Mouse (Mus musculus) heart, postnatal 10 days (tissue): ENCODE results near the gene Itga8. TPM values are rescaled to one million over a fixed set of nuclear protein-coding genes. Genes with fewer than 3 reads are reported as not detected.

Experiments used
- DNase-seq, 2 experiments: peaks; one replicate each; pipeline ENCODE4 v3.0.0; 2021
- intact Hi-C: fragments of 180-260 bp; cut with DNase I; formaldehyde crosslinking; loops from one replicate; pipeline ENCODE4 v1.15.1; 2025
- total RNA-seq, 2 experiments: library from RNA; stranded (reverse); gene quantifications; 2 replicates each; pipeline ENCODE4 v1.2.3; 2021

Gene Itga8
- 10 to 100 TPM; 10.1 to 10.9 TPM for total RNA-seq

- intact Hi-C loops, result loop anchor here (1.0 to 5.0 kb wide), 4 partner anchors 87 to 299 kb away; no protein-coding TSS in a partner anchor
Measured at GRCm38 (mm10) chr2:12301431-12302170, at the start of gene Itga8. Gene Itga8 (minus strand): TSS chr2:12301922.

DNA sequence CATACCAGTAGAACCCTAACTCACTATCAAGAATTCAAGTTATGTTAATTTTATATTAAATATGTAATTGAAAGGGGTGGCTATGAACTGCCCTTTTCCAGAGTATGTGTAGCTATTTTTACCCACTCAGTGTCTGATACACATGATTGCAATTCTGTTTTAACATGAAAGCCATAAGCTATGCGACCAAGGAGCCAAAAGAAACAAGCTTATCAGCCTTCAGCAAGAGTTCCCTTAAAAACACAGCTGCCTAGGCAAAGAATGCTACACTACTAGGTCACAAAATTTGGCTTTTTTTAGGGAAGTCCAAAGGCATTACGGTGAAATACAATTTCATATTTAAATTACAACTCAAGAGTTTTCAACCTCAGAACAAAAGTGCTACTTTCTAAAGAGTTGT lies 47.2 kb upstream of the Itga8 start:
- no peak for DNase-seq
- intact Hi-C loops, result no loop called here

More at GRCm38 (mm10) chr2:12301431-12302170, at the start of gene Itga8:
- DNase-seq, result peak; percentile 86 to 90

DNA sequence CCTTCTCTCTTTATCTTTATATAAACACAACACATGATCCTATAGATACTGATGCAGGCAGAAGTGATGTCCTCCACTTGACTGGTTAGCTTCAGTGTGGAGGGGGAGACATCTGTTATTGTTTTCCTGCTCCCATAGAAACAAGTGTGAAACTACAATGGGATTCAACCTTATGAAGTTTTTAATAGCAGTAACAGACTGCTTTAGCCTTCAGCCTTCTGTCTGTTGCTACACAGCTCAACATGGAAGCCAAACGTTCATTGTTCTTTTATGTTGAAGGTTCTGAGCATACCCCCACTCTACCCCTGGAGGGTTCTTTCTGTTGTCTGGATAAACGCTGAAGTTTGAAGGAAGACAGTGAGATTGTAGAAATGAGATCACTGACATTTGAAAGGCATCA lies 30.2 kb upstream of the Itga8 start:
- intact Hi-C loops, result no loop called here
- DNase-seq, result no peak

DNA sequence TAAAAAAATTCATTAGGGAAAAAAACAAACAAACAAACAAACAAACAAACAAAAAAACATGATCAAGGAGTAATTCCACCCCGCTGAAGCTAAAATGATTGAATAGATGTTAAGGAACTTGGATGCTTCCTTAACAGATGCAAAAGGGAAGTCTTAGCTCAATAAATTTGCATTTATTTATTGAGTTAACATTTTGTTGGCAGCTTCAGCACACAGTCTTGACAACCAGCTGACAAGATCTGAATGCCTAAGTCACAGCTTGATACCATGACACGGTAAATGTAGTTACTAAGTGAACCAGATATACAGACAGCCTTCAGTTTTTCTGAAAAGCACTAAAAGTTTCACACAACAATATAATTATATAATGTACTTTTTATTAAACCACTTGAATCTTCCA lies 27.9 kb upstream of the Itga8 start:
- intact Hi-C loops, result no loop called here
- DNase-seq, result no peak

- DNase-seq, result no peak
- intact Hi-C loops, result no loop called here
Measured at GRCm38 (mm10) chr2:12329068-12329407, 27.3 kb upstream of the Itga8 start.

- intact Hi-C loops, result no loop called here
- DNase-seq, result no peak
Measured at GRCm38 (mm10) chr2:12328355-12329067, 26.8 kb upstream of the Itga8 start.

GRCm38 (mm10) chr2:12327691-12328354 lies 26.1 kb upstream of the Itga8 start:
- DNase-seq, result no peak
- intact Hi-C loops, result no loop called here

DNA sequence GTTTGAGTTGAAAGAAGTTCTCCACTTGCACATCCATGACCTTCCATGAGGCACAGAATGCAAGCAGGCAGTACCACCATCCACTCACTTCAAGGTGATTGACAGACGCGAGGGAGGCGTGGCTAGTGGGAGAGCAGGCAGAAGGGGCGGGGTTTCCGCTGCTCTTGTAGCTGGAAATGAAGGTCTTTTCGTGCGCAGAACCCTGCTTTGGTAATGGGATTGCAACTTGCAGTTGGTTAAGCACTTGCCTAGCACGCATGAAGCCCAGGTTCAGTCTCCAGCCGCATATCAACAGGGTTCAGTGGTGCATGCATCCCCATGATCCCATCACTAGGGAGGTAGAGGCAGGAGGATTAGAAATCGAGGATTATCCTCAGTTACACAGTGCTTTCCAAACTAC lies 25.5 kb upstream of the Itga8 start:
- DNase-seq, result peak; percentile 40 to 50
- intact Hi-C loops, result no loop called here

- intact Hi-C loops, result no loop called here
- peak in 1 of 2 experiments; percentile 34 for DNase-seq
Measured at GRCm38 (mm10) chr2:12325868-12326267, 24.1 kb upstream of the Itga8 start.

DNA sequence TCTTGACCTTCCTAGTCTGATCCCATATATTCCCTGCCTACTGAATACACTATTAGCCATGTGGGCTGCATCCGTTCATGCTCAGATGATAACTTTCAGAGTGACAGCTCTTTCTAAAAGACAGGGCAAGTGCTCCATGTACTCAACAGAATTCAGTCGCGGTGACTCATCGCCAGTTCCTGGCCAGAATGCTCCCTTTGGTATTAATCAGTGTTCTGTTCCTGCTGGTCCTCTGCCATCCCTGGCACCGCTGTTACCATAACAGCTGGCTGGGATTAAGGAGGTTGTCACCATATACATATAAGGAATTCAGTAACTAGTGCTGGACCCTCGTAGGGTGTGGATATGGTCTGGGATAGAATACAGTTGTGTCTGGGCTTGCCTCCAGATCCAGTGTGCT lies 23.7 kb upstream of the Itga8 start:
- intact Hi-C loops, result no loop called here
- DNase-seq, result peak; percentile 91 to 94

DNA sequence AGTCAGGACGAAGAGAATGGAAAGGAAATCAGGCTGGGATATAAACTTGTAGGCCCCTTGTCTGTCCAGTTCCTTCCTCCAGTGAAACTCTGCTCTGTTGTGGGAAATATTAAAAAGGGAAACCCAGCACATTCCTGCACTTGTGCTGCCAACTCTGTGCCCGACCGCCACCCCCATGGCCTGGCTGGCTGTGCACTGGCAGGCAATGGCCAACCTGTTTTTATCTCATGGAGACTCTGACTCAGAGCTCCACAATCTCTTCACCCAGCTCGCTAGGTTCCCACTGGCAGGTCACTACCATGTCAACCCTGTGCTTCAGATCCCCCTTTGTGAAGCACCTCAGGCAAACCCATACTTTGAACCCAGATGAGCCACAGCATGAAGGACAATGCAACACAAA lies 19.2 kb upstream of the Itga8 start:
- DNase-seq, result no peak
- intact Hi-C loops, result no loop called here

- intact Hi-C loops, result no loop called here
- DNase-seq, result no peak
Measured at GRCm38 (mm10) chr2:12318715-12319114, 17.0 kb upstream of the Itga8 start.

DNA sequence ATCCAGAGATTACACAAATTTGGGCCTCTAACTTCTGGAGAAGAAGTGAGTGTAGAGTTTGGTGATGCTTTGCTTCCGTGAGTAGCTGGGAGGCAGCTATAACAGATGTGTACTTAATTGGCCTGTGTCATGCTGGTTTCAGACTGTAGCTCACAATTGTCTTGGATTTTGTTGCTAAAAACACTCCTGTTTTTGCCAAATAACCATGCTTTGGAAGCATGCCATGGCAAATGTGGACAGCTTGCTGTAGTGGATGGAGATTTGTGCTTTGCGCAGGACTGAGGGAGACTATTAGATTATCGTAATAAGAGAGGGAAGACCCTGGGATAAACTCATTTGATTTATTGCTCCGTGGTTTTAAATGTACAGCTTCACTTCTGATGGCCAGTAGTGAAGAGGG lies 16.3 kb upstream of the Itga8 start:
- intact Hi-C loops, result no loop called here
- peak; percentile 41 to 61 for DNase-seq

GRCm38 (mm10) chr2:12317343-12317742 lies 15.6 kb upstream of the Itga8 start:
- intact Hi-C loops, result no loop called here
- DNase-seq, result peak; percentile 38 to 41

GRCm38 (mm10) chr2:12316361-12316760 lies 14.6 kb upstream of the Itga8 start:
- intact Hi-C loops, result no loop called here
- DNase-seq, result peak; percentile 73 to 79

- intact Hi-C loops, result no loop called here
Measured at GRCm38 (mm10) chr2:12314028-12314427, 12.3 kb upstream of the Itga8 start.

DNA sequence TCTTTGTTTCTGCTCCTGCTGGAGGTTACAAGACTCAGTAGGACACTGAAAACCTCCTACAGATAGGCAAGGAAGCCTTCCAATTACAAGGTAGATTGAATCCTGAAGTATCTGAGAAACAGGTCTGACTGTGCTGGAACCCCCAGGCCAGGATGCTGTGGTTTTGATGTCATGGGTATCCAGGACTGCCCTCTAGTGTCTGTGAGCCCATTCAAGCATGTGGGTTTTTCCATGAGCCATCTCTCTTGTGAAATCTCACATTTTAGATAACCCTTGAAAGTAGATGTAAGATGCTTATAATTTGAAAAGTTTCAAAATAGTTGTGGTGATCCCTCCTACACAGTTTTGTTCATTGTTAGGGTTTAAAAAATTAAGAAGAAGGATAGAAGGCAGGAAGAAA lies 6.7 kb upstream of the Itga8 start:
- intact Hi-C loops, result no loop called here
- DNase-seq, result no peak

More at GRCm38 (mm10) chr2:12314028-12314427, 12.3 kb upstream of the Itga8 start:
- no peak for DNase-seq

DNA sequence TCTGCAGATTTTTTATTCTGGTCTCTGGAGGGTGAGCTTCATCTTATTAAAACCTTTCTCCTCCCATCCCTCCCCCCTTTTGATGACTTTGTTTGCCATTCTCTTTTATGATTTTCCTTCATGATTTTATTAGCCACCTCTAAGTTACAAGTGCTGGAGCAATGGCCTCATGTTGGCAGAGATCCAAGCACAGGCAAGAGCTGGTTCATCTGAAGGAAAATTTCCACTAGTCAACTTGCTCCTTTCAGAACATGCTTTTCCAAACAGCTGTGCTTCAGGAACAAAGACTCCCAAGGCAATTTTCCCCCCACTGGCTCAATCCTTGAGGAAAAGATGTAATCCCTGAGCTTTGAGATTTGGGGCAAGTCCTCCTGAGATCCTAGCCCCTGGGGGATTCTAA lies 5.6 kb upstream of the Itga8 start:
- DNase-seq, result no peak
- intact Hi-C loops, result no loop called here

DNA sequence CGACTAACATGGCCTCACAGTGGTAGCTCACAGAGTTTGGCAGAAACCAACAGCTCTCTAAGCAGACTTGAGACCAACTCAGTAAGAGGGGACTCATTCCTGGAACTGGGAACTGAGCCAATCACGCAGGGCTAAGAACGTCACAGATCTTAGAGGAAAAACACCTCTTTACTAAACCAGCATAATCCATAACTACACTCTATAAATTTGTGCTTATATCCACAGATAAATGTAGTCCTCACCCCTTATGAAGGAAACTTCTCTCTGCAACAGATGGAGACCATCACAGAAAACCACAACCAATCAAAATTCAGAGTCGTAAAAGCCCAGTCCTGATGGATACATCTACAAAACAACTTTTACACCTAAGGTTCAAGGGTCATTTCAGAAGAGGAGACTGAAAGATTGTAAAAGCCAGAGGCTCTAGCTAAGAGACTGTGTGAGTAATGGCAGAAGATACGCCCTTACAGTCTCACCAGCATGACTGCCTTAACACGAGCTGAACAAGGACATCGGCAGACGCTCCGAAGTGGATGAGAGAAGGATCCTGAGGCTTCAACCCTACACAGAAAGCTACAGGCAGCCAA lies 3.4 kb upstream of the Itga8 start:
- DNase-seq, result no peak
- intact Hi-C loops, result no loop called here

GRCm38 (mm10) chr2:12300449-12301228 lies 1.1 kb downstream of the Itga8 start:
- DNase-seq, result no peak
- intact Hi-C loops, result loop anchor here (2.0 to 5.0 kb wide), 3 partner anchors 88 to 250 kb away; no protein-coding TSS in a partner anchor
